Mouse (Mus musculus) liver, adult 2 months (tissue): Measurements from ENCODE around the gene Aars2.

Source experiments
- CTCF ChIP-seq: fragments of 200-500 bp; IDR thresholded peaks from 2 replicates; pipeline ENCODE4 v1.5.1; 2011; ENCODE audit warnings: low read depth, low read length, control low read depth
- POLR2A ChIP-seq: fragments of 200-500 bp; IDR thresholded peaks from 2 replicates; pipeline ENCODE4 v1.6.1; 2011; ENCODE audit warnings: low read length, control low read depth; ENCODE audit not compliant: insufficient read depth; ENCODE audit errors: extremely low read depth

GRCm38 (mm10) chr17:45495398-45495797 is 11.2 kb upstream of the Aars2 start:
- TF ChIP-seq POLR2A (no peak), CTCF (no peak)
